Mouse (Mus musculus) lung, postnatal 0 days (tissue): ENCODE measurements at regions not wholly inside any gene's neighbourhood (a gene's known extent, or its start where the extent isn't known, plus 50 kb on each side); places are given as distances from the start of the nearest gene placed in this dataset.

ENCODE experiments used
- CTCF ChIP-seq: IDR thresholded peaks from 2 replicates; pipeline ENCODE4 v1.5.1; 2016; ENCODE audit warnings: antibody characterized with exemption, mild to moderate bottlenecking
- EP300 ChIP-seq: IDR thresholded peaks from 2 replicates; pipeline ENCODE4 v1.6.1; 2016; ENCODE audit warnings: antibody characterized with exemption, mild to moderate bottlenecking, control low read depth

DNA sequence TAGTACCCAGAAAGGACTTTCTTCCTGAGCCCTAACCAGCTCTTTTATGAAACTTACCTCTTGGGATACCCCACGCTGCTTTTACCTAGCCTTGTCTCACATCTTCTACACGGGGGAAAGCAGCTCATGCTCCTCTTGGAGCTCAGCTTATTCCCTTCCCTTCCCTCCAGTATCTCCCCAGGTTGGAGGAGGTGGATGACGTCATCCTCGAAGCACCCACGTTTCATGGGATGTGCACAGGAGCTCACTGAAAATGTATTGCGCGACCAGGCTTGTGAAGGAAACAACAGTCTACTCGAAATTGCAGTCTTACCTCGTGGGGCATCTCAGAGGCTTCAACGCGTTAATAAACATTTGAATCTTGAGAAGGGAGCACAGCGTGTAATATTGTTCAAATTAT lies 97.2 kb upstream of the Calcoco1 start:
- TF ChIP-seq CTCF (no peak), EP300 (no peak)
